Mouse (Mus musculus): ENCODE measurements around the gene Tfam. TPM values are rescaled to one million over a fixed set of nuclear protein-coding genes. Genes with fewer than 3 reads are reported as not detected.

The Tfam gene
- polyA plus RNA-seq, 1 experiment from 2014 or later = 45.4 TPM

- no peaks in the 10 kb centered on the region for H3K36me3 ChIP-seq (replicated peaks; ENCODE audit: control insufficient read depth, insufficient read depth)
- DNase-seq (ENCODE audit: low spot score) = no peak
- H3K9ac ChIP-seq = no peak overlapping the region
- H3K27ac ChIP-seq = no peak overlapping the region
- H3K4me1 ChIP-seq (replicated peaks; ENCODE audit: control insufficient read depth, insufficient read depth, low read length) = no peaks in the 10 kb centered on the region
- no peak overlapping the region for H3K4me2 ChIP-seq (replicated peaks)
- no peak for ATAC-seq (ENCODE audit: low FRiP score)
- WGBS = 64% methylated on average over 7 of the region's 7 CpGs
- no peaks in the 10 kb centered on the region for H3K9me3 ChIP-seq (ENCODE audit: control insufficient read depth, low read length)
- no peaks in the 10 kb centered on the region for H3K27me3 ChIP-seq (ENCODE audit: control insufficient read depth, insufficient read depth, low read length)
- H3K4me3 ChIP-seq (replicated peaks; ENCODE audit: low read length) = no peak overlapping the region
Observed at GRCm38 (mm10) chr10:71183339-71184031, 54.6 kb downstream of the Tfam start.

- Histone ChIP-seq H3K9me3 (ENCODE audit: control insufficient read depth, low read length) (no peaks in the 10 kb centered on the region), H3K27ac (no peak overlapping the region), H3K27me3 (ENCODE audit: control insufficient read depth, insufficient read depth, low read length) (no peaks in the 10 kb centered on the region), H3K36me3 (replicated peaks; ENCODE audit: control insufficient read depth, insufficient read depth) (no peaks in the 10 kb centered on the region), H3K9ac (no peak overlapping the region), H3K4me3 (replicated peaks; ENCODE audit: low read length) (no peak overlapping the region), H3K4me1 (replicated peaks; ENCODE audit: control insufficient read depth, insufficient read depth, low read length) (no peaks in the 10 kb centered on the region), H3K4me2 (replicated peaks) (no peak overlapping the region)
- WGBS = 91% methylated on average over 4 of the region's 4 CpGs
- DNase-seq (ENCODE audit: low spot score) = no peak
- ATAC-seq (ENCODE audit: low FRiP score) = no peak
Observed at GRCm38 (mm10) chr10:71181931-71182330, 56.1 kb downstream of the Tfam start.

DNA sequence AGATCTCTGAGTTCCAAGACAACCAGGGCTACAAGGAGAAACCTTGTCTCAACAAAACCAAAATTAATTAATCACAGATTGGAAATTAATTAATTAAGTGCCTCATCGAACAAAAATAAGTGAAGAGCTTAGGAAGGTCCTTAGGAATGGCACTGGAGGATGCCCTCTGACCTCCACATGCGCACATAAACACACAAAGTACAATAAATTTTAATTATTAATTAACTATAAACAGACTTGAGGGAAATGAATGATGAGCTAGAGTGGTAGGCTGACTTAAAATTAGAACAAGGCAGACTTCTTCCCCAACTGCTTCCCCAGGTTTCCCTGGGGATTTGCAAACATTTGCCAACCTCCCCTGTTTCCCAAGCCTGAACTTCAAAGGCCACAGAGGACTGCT, 57.0 kb downstream of the Tfam start:
- Histone ChIP-seq H3K4me3 (replicated peaks; ENCODE audit: low read length) (no peak overlapping the region), H3K9me3 (ENCODE audit: control insufficient read depth, low read length) (no peaks in the 10 kb centered on the region), H3K4me1 (replicated peaks; ENCODE audit: control insufficient read depth, insufficient read depth, low read length) (no peaks in the 10 kb centered on the region), H3K4me2 (replicated peaks) (no peak overlapping the region), H3K27ac (no peak overlapping the region), H3K27me3 (ENCODE audit: control insufficient read depth, insufficient read depth, low read length) (no peaks in the 10 kb centered on the region), H3K9ac (no peak overlapping the region), H3K36me3 (replicated peaks; ENCODE audit: control insufficient read depth, insufficient read depth) (no peaks in the 10 kb centered on the region)
- WGBS = 88% methylated on average over 2 of the region's 2 CpGs
- ATAC-seq (ENCODE audit: low FRiP score) (no peak), DNase-seq (ENCODE audit: low spot score) (no peak)

DNA sequence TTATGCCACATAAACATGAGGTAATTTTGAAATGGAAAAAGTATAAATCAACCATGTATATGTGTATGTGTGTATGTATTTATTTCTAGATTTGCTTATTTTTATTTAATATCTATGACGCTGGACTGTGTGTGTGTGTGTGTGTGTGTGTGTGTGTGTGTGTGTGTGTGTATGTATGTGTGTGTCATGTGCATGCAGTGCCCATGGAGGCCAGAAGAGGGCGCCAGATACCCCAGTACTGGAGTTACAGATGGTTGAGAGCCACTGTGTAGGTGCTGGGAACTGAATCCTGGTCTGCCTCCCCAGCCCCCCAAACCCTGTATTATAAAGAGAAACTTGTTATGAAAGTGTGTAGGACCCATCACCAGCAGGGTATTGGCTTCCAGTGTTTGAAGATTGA, 58.0 kb downstream of the Tfam start:
- no peaks in the 10 kb centered on the region for H3K9me3 ChIP-seq (ENCODE audit: control insufficient read depth, low read length)
- WGBS = 78% methylated on average over 2 of the region's 2 CpGs
- ATAC-seq (ENCODE audit: low FRiP score) (no peak), DNase-seq (ENCODE audit: low spot score) (no peak)
- H3K9ac ChIP-seq = no peak overlapping the region
- no peak overlapping the region for H3K4me2 ChIP-seq (replicated peaks)
- H3K27me3 ChIP-seq (ENCODE audit: control insufficient read depth, insufficient read depth, low read length) = no peaks in the 10 kb centered on the region
- H3K36me3 ChIP-seq (replicated peaks; ENCODE audit: control insufficient read depth, insufficient read depth) = no peaks in the 10 kb centered on the region
- no peak overlapping the region for H3K4me3 ChIP-seq (replicated peaks; ENCODE audit: low read length)
- H3K27ac ChIP-seq = no peak overlapping the region
- no peaks in the 10 kb centered on the region for H3K4me1 ChIP-seq (replicated peaks; ENCODE audit: control insufficient read depth, insufficient read depth, low read length)

GRCm38 (mm10) chr10:71177201-71177600, 60.9 kb downstream of the Tfam start:
- Histone ChIP-seq H3K36me3 (replicated peaks; ENCODE audit: control insufficient read depth, insufficient read depth) (no peaks in the 10 kb centered on the region), H3K27me3 (ENCODE audit: control insufficient read depth, insufficient read depth, low read length) (no peaks in the 10 kb centered on the region), H3K4me3 (replicated peaks; ENCODE audit: low read length) (no peak overlapping the region), H3K9ac (no peak overlapping the region), H3K4me1 (replicated peaks; ENCODE audit: control insufficient read depth, insufficient read depth, low read length) (no peaks in the 10 kb centered on the region), H3K27ac (no peak overlapping the region), H3K9me3 (ENCODE audit: control insufficient read depth, low read length) (no peaks in the 10 kb centered on the region), H3K4me2 (replicated peaks) (no peak overlapping the region)
- ATAC-seq (ENCODE audit: low FRiP score) = no peak
- no peak for DNase-seq (ENCODE audit: low spot score)
- 90% methylated on average over 7 of the region's 7 CpGs for WGBS

GRCm38 (mm10) chr10:71176341-71176740, 61.7 kb downstream of the Tfam start:
- H3K4me3 ChIP-seq (replicated peaks; ENCODE audit: low read length) = no peak overlapping the region
- 74% methylated on average over 8 of the region's 8 CpGs for WGBS
- H3K36me3 ChIP-seq (replicated peaks; ENCODE audit: control insufficient read depth, insufficient read depth) = no peaks in the 10 kb centered on the region
- no peaks in the 10 kb centered on the region for H3K9me3 ChIP-seq (ENCODE audit: control insufficient read depth, low read length)
- ATAC-seq (ENCODE audit: low FRiP score) (no peak), DNase-seq (ENCODE audit: low spot score) (no peak)
- H3K27me3 ChIP-seq (ENCODE audit: control insufficient read depth, insufficient read depth, low read length) = no peaks in the 10 kb centered on the region
- H3K4me1 ChIP-seq (replicated peaks; ENCODE audit: control insufficient read depth, insufficient read depth, low read length) = no peaks in the 10 kb centered on the region
- H3K27ac ChIP-seq = no peak overlapping the region
- H3K4me2 ChIP-seq (replicated peaks) = no peak overlapping the region
- no peak overlapping the region for H3K9ac ChIP-seq

Other genes starting within 250 kb of the Tfam start
- 5.6 and 6.8 TPM in 2 replicates for gene Bicc1, start 78.6 kb downstream of the Tfam start, polyA plus RNA-seq (2014; fragmentation: Nextera tagmentation; extraction: Ambion mirVana)
- 213 and 224 TPM in 2 replicates for gene Ube2d1, start 47.0 kb upstream of the Tfam start, polyA plus RNA-seq (2014; fragmentation: Nextera tagmentation; extraction: Ambion mirVana)
- 319 and 327 TPM in 2 replicates for gene Cisd1, start 106.7 kb upstream of the Tfam start, polyA plus RNA-seq (2014; fragmentation: Nextera tagmentation; extraction: Ambion mirVana)
- gene Ipmk, start 109.5 kb upstream of the Tfam start, polyA plus RNA-seq (2014; fragmentation: Nextera tagmentation; extraction: Ambion mirVana) = 25.5 and 25.9 TPM in 2 replicates

All from hindbrain, embryonic 14.5 days (tissue).